Mouse (Mus musculus) spleen, embryonic (tissue): ENCODE results near the gene Ruvbl1.

Experiments
- CTCF ChIA-PET: fragments of 350-600 bp; sonication (Branson Sonifier 250); formaldehyde crosslinking; loops from one replicate; lab custom pipeline; 2022; lab: Charles Lee

Gene Ruvbl1

GRCm38 (mm10) chr6:88493712-88494111, 28.5 kb downstream of the Ruvbl1 start:
- CTCF ChIA-PET: interaction anchor here (0.9 kb wide), 1 partner anchor 18 kb away, joined by 16 read pairs; no protein-coding TSS in a partner anchor

- CTCF ChIA-PET: interaction anchor here (0.5 kb wide), 1 partner anchor 521 kb away, joined by 24 read pairs; no protein-coding TSS in a partner anchor
Observed at GRCm38 (mm10) chr6:88499481-88500404, 34.5 kb downstream of the Ruvbl1 start.

- CTCF ChIA-PET: no interaction called here
Observed at GRCm38 (mm10) chr6:88500405-88500767, 35.2 kb downstream of the Ruvbl1 start.

- CTCF ChIA-PET: no interaction called here
Observed at GRCm38 (mm10) chr6:88502030-88502970, 37.1 kb downstream of the Ruvbl1 start.

GRCm38 (mm10) chr6:88503044-88503443, 37.8 kb downstream of the Ruvbl1 start:
- CTCF ChIA-PET: no interaction called here

- CTCF ChIA-PET: no interaction called here
Observed at GRCm38 (mm10) chr6:88513984-88514383, 48.8 kb downstream of the Ruvbl1 start.

GRCm38 (mm10) chr6:88514546-88514945, 49.3 kb downstream of the Ruvbl1 start:
- CTCF ChIA-PET: no interaction called here

- CTCF ChIA-PET: interaction anchor here (0.7 kb wide), 1 partner anchor 63 kb away, joined by 5 read pairs; no protein-coding TSS in a partner anchor
Observed at GRCm38 (mm10) chr6:88515971-88516370, 50.8 kb downstream of the Ruvbl1 start.

GRCm38 (mm10) chr6:88516667-88517066, 51.5 kb downstream of the Ruvbl1 start:
- CTCF ChIA-PET: no interaction called here

GRCm38 (mm10) chr6:88517701-88518403, 52.6 kb downstream of the Ruvbl1 start:
- CTCF ChIA-PET: no interaction called here

GRCm38 (mm10) chr6:88518404-88519263, 53.4 kb downstream of the Ruvbl1 start, which contains the start of gene Sec61a1:
Gene Sec61a1 (minus strand): TSS chr6:88518905.
- CTCF ChIA-PET: no interaction called here

- CTCF ChIA-PET: interaction anchor here (0.6 kb wide), 1 partner anchor 60 kb away, joined by 7 read pairs; no protein-coding TSS in a partner anchor
Observed at GRCm38 (mm10) chr6:88521821-88522220, 56.6 kb downstream of the Ruvbl1 start.

- CTCF ChIA-PET: no interaction called here
Observed at GRCm38 (mm10) chr6:88522606-88523005, 57.4 kb downstream of the Ruvbl1 start.

GRCm38 (mm10) chr6:88523043-88523442, 57.8 kb downstream of the Ruvbl1 start:
- CTCF ChIA-PET: no interaction called here

- CTCF ChIA-PET: no interaction called here
Observed at GRCm38 (mm10) chr6:88523451-88523850, 58.2 kb downstream of the Ruvbl1 start.

GRCm38 (mm10) chr6:88524056-88524455, 58.8 kb downstream of the Ruvbl1 start:
- CTCF ChIA-PET: no interaction called here

GRCm38 (mm10) chr6:88530306-88530705, 65.1 kb downstream of the Ruvbl1 start:
- CTCF ChIA-PET: interaction anchor here (0.7 kb wide), 1 partner anchor 397 kb away, joined by 3 read pairs; no protein-coding TSS in a partner anchor

GRCm38 (mm10) chr6:88540093-88540755, 75.0 kb downstream of the Ruvbl1 start:
- CTCF ChIA-PET: no interaction called here

- CTCF ChIA-PET: no interaction called here
Observed at GRCm38 (mm10) chr6:88544241-88544640, 79.0 kb downstream of the Ruvbl1 start.
